Mouse (Mus musculus): ENCODE results near the gene Rassf5. TPM values are rescaled to one million over a fixed set of nuclear protein-coding genes. Genes with fewer than 3 reads are reported as not detected.

The Rassf5 gene
- polyA plus RNA-seq, 1 experiment from 2014 or later, result 0.98 TPM

- peaks cover 4% of the 10 kb centered on the region for H3K36me3 ChIP-seq (replicated peaks)
- no peaks in the 10 kb centered on the region for H3K9me3 ChIP-seq
- H3K4me1 ChIP-seq, result peaks cover 43% of the 10 kb centered on the region
- H3K4me3 ChIP-seq (replicated peaks), result peak overlapping the region; percentile 81
- 1% methylated on average over 30 of the region's 36 CpGs for WGBS
- H3K27ac ChIP-seq, result peak overlapping the region; percentile 91
- peak; percentile 89 for ATAC-seq (ENCODE audit: low FRiP score)
- H3K27me3 ChIP-seq, result 0 out of 2 replicates have a peak, but pooled peaks cover 4% of the 10 kb centered on the region
- peak overlapping the region; percentile 66 for H3K4me2 ChIP-seq
- H3K9ac ChIP-seq, result peak overlapping the region; percentile 87
These were observed 107.3 kb downstream of the Rassf5 start for GRCm38 (mm10) chr1:131137717-131138118.

- no peak for ATAC-seq (ENCODE audit: low FRiP score)
- Histone ChIP-seq H3K4me2 (peak overlapping the region; percentile 66), H3K27ac (no peak overlapping the region), H3K9ac (peak overlapping the region; percentile 21), H3K9me3 (no peaks in the 10 kb centered on the region), H3K36me3 (replicated peaks) (peaks cover 10% of the 10 kb centered on the region), H3K4me3 (replicated peaks) (peak overlapping the region; percentile 81), H3K27me3 (0 out of 2 replicates have a peak, but pooled peaks cover 4% of the 10 kb centered on the region), H3K4me1 (peaks cover 43% of the 10 kb centered on the region)
- WGBS, result 6% methylated on average over 5 of the region's 5 CpGs
These were observed 107.9 kb downstream of the Rassf5 start for GRCm38 (mm10) chr1:131137111-131137510.

- H3K4me3 ChIP-seq (replicated peaks), result 0 out of 2 replicates have a peak overlapping the region, but pooled peaks have one; percentile 3
- ATAC-seq (ENCODE audit: low FRiP score), result no peak
- H3K27me3 ChIP-seq, result 0 out of 2 replicates have a peak, but pooled peaks cover 4% of the 10 kb centered on the region
- H3K9me3 ChIP-seq, result no peaks in the 10 kb centered on the region
- H3K9ac ChIP-seq, result 0 out of 2 replicates have a peak overlapping the region, but pooled peaks have one; percentile 1
- peaks cover 43% of the 10 kb centered on the region for H3K4me1 ChIP-seq
- no peak overlapping the region for H3K27ac ChIP-seq
- H3K36me3 ChIP-seq (replicated peaks), result peaks cover 11% of the 10 kb centered on the region
- WGBS, result 80% methylated on average over 10 of the region's 10 CpGs
- peak overlapping the region; percentile 66 for H3K4me2 ChIP-seq
These were observed 109.0 kb downstream of the Rassf5 start for GRCm38 (mm10) chr1:131135960-131136629.

- H3K4me2 ChIP-seq, result peak overlapping the region; percentile 37
- H3K27me3 ChIP-seq, result 0 out of 2 replicates have a peak, but pooled peaks cover 4% of the 10 kb centered on the region
- peaks cover 43% of the 10 kb centered on the region for H3K4me1 ChIP-seq
- peak overlapping the region; percentile 74 for H3K27ac ChIP-seq
- no peak overlapping the region; the same call in 1 of the 2 replicates for H3K9ac ChIP-seq
- H3K4me3 ChIP-seq (replicated peaks), result peak overlapping the region; percentile 13; the same call in 1 of the 2 replicates
- peaks cover 20% of the 10 kb centered on the region for H3K36me3 ChIP-seq (replicated peaks)
- no peak for ATAC-seq (ENCODE audit: low FRiP score)
- no peaks in the 10 kb centered on the region for H3K9me3 ChIP-seq
- WGBS, result 52% methylated on average over 8 of the region's 8 CpGs
These were observed 110.0 kb downstream of the Rassf5 start for GRCm38 (mm10) chr1:131134942-131135522.

GRCm38 (mm10) chr1:131134231-131134630 is 110.8 kb downstream of the Rassf5 start:
- Histone ChIP-seq H3K36me3 (replicated peaks) (peaks cover 28% of the 10 kb centered on the region), H3K9me3 (no peaks in the 10 kb centered on the region), H3K27me3 (0 out of 2 replicates have a peak, but pooled peaks cover 1% of the 10 kb centered on the region), H3K27ac (peak overlapping the region; percentile 74), H3K4me3 (replicated peaks) (no peak overlapping the region), H3K4me2 (peak overlapping the region; percentile 37; the same call in 1 of the 2 replicates), H3K9ac (no peak overlapping the region), H3K4me1 (peaks cover 41% of the 10 kb centered on the region)
- WGBS, result 16% methylated on average over 6 of the region's 6 CpGs
- ATAC-seq (ENCODE audit: low FRiP score), result peak; percentile 17; the same call in 1 of the 2 replicates

Other genes starting within 250 kb of the Rassf5 start
- not detected in 2 replicates for gene Il10, start 225.4 kb downstream of the Rassf5 start, polyA plus RNA-seq (2016; fragmentation: Nextera tagmentation; extraction: Ambion mirVana)
- 51.0 and 55.3 TPM in 2 replicates for gene Mapkapk2, start 147.4 kb downstream of the Rassf5 start, polyA plus RNA-seq (2016; fragmentation: Nextera tagmentation; extraction: Ambion mirVana)
- 20.9 and 21.8 TPM in 2 replicates for gene Dyrk3, start 106.9 kb downstream of the Rassf5 start, polyA plus RNA-seq (2016; fragmentation: Nextera tagmentation; extraction: Ambion mirVana)
- 54.8 and 56.0 TPM in 2 replicates for gene Eif2d, start 92.1 kb downstream of the Rassf5 start, polyA plus RNA-seq (2016; fragmentation: Nextera tagmentation; extraction: Ambion mirVana)
- 0.72 and 0.88 TPM in 2 replicates for gene Ikbke, start 34.3 kb upstream of the Rassf5 start, polyA plus RNA-seq (2016; fragmentation: Nextera tagmentation; extraction: Ambion mirVana)

Measured in forebrain, embryonic 12.5 days (tissue).